Mouse (Mus musculus) embryonic facial prominence, embryonic 12.5 days (tissue): ENCODE measurements around the gene Tbpl2. TPM values are rescaled to one million over a fixed set of nuclear protein-coding genes. Genes with fewer than 3 reads are reported as not detected.

Source experiments
- ATAC-seq: fragments of 200-750 bp; cut with Nextera tagmentation; 2 replicates; pipeline ENCODE4 v1.8.0; 2017; ENCODE audit not compliant: insufficient number of reproducible peaks, insufficient read depth, low FRiP score, low TSS enrichment
- H3K27ac ChIP-seq: fragments of 300-500 bp; sonication (generic); 2 replicates; pipeline ENCODE4 v1.5.1; 2016; ENCODE audit warnings: mild to moderate bottlenecking
- H3K27me3 ChIP-seq: fragments of 300-500 bp; sonication (generic); 2 replicates; pipeline ENCODE4 v1.6.1; 2016; ENCODE audit warnings: mild to moderate bottlenecking, moderate library complexity
- H3K36me3 ChIP-seq: fragments of 300-500 bp; sonication (generic); 2 replicates; pipeline ENCODE4 v1.6.1; 2016; ENCODE audit warnings: mild to moderate bottlenecking
- H3K4me1 ChIP-seq: fragments of 300-500 bp; sonication (generic); 2 replicates; pipeline ENCODE4 v1.6.1; 2016
- H3K4me2 ChIP-seq: fragments of 300-500 bp; sonication (generic); replicated peaks from 2 replicates; pipeline ENCODE4 v1.6.1; 2016; ENCODE audit warnings: mild to moderate bottlenecking, moderate library complexity
- H3K4me3 ChIP-seq: fragments of 300-500 bp; sonication (generic); 2 replicates; pipeline ENCODE4 v1.5.1; 2016; ENCODE audit warnings: mild to moderate bottlenecking
- H3K9ac ChIP-seq: fragments of 300-500 bp; sonication (generic); 2 replicates; pipeline ENCODE4 v1.6.1; 2016; ENCODE audit warnings: mild to moderate bottlenecking, moderate library complexity
- H3K9me3 ChIP-seq: fragments of 300-500 bp; sonication (generic); 2 replicates; pipeline ENCODE4 v1.6.1; 2016; ENCODE audit warnings: mild to moderate bottlenecking, moderate library complexity
- WGBS: fragments of 180-500 bp; shearing (Covaris S2); methylation state at CpG from one replicate; pipeline ENCODE4 v1.1.7; 2016; 5-methylcytosine and 5-hydroxymethylcytosine counted together
- polyA plus RNA-seq: library from polyadenylated mRNA; unstranded; fragments of >200 nt; fragmentation: Nextera tagmentation; extraction: Ambion mirVana; gene quantifications from 2 replicates; pipeline ENCODE4 v1.2.1, GENCODE M21; 2016

Tbpl2 gene
- polyA plus RNA-seq, result not detected in 2 replicates

DNA sequence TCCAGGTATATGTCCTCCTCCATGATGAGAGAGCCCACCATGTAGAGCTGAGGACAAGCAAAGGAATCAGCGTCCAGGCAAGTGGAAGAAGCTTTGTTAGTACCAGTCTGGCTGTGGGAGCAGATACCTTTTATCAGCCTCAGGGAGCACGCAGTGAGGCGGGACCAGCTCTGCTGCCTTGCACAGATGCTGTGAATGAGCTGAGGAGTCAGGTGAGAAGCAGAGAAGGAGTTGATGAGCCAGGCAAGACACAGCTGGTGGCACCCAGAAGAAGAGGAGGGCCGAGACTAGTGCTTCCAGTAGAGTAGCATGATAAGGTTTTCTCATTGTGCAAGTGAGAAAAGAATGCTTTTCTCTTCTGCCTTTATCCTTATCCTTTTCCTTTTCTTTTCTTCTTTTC, at the start of gene Tbpl2:
Tbpl2 (minus strand) TSS at position 101 of the 400 bp plus-strand sequence.
- Histone ChIP-seq H3K27ac (no peak within 1 kb of the TSS), H3K4me3 (no peak within 1 kb of the TSS), H3K4me2 (no peak within 1 kb of the TSS), H3K27me3 (no peaks in the 10 kb centered on the region), H3K9me3 (no peaks in the 10 kb centered on the region), H3K36me3 (no peaks in the 10 kb centered on the region), H3K4me1 (no peaks in the 10 kb centered on the region), H3K9ac (no peak within 1 kb of the TSS)
- WGBS, result 71% methylated on average over 4 of the region's 4 CpGs
- no peak for ATAC-seq

DNA sequence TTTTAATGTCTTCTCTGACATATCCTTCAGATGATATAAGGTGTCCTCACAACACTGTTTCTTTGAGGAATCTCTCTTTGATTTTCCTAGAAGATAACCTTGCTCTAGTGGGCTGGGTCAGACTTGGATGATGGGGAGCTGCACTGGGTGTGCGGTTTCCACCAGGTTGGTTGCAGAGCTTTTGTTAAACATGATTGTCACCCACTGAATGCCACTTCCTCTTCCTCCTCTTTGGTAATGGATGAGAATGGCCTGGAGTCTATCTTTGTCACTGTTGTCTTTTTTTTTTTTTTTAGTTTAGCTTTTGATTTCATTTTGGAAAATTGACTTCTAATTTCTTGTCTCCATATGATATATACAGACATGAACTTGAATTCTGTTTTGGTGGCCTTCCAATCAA, 38.0 kb upstream of the Tbpl2 start:
- Histone ChIP-seq H3K9me3 (no peaks in the 10 kb centered on the region), H3K4me1 (no peaks in the 10 kb centered on the region), H3K9ac (no peak overlapping the region), H3K27me3 (no peaks in the 10 kb centered on the region), H3K27ac (no peak overlapping the region), H3K4me3 (no peak overlapping the region), H3K4me2 (no peak overlapping the region), H3K36me3 (no peaks in the 10 kb centered on the region)
- WGBS, result 90% methylated on average over 1 of the region's 1 CpGs
- no peak for ATAC-seq

- no peaks in the 10 kb centered on the region for H3K36me3 ChIP-seq
- no peak overlapping the region for H3K9ac ChIP-seq
- no peak overlapping the region for H3K27ac ChIP-seq
- no peak for ATAC-seq
- H3K4me2 ChIP-seq, result no peak overlapping the region
- H3K9me3 ChIP-seq, result no peaks in the 10 kb centered on the region
- H3K4me3 ChIP-seq, result no peak overlapping the region
- no peaks in the 10 kb centered on the region for H3K27me3 ChIP-seq
- H3K4me1 ChIP-seq, result no peaks in the 10 kb centered on the region
Measured at GRCm38 (mm10) chr2:24109085-24109484, 12.7 kb upstream of the Tbpl2 start.

DNA sequence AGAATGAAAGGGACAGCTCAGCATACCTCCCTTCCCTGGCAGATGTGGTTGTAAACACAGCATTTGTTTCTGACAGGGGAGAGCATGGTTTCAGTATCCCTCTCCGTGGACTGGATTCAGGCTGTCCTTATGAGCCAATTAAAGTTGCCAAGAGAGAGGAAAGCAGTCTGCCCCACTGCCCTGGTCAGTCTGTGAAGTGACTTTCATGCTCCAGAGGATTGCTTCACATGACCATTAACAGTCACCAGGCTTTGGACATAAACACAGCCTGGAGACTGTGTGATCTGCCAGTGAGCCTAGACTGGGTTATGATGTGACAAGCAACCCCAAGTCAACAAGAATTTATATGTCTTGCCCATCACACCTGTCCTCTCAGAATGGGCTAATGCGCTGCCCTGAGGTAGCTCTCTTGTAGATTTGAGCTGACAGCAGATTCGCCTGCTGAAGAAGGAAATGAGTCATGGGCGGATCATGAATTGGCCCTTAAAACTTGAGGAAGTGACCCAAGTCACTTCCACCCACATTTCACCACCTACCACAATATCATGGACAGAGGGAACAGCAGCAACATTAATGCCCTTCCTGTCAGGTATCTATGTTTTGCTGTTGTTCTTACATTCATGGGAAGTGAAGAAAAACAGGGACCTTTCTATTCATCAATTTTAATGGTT, 7.4 kb upstream of the Tbpl2 start:
- 83% methylated on average over 4 of the region's 4 CpGs for WGBS
- H3K27me3 ChIP-seq, result no peaks in the 10 kb centered on the region

GRCm38 (mm10) chr2:24090921-24091320, 5.5 kb downstream of the Tbpl2 start:
- H3K4me2 ChIP-seq, result no peak overlapping the region
- H3K9ac ChIP-seq, result no peak overlapping the region
- ATAC-seq, result no peak
- H3K27me3 ChIP-seq, result no peaks in the 10 kb centered on the region
- no peak overlapping the region for H3K27ac ChIP-seq
- H3K4me3 ChIP-seq, result no peak overlapping the region
- no peaks in the 10 kb centered on the region for H3K4me1 ChIP-seq
- H3K36me3 ChIP-seq, result no peaks in the 10 kb centered on the region
- 83% methylated on average over 1 of the region's 1 CpGs for WGBS
- H3K9me3 ChIP-seq, result no peaks in the 10 kb centered on the region

More for the DNA sequence above, 7.4 kb upstream of the Tbpl2 start:
- Histone ChIP-seq H3K4me1 (0 out of 2 replicates have a peak, but pooled peaks cover 6% of the 10 kb centered on the region), H3K4me2 (no peak overlapping the region), H3K9me3 (no peaks in the 10 kb centered on the region), H3K27ac (no peak overlapping the region), H3K36me3 (no peaks in the 10 kb centered on the region), H3K9ac (no peak overlapping the region), H3K4me3 (no peak overlapping the region)
- ATAC-seq, result no peak

DNA sequence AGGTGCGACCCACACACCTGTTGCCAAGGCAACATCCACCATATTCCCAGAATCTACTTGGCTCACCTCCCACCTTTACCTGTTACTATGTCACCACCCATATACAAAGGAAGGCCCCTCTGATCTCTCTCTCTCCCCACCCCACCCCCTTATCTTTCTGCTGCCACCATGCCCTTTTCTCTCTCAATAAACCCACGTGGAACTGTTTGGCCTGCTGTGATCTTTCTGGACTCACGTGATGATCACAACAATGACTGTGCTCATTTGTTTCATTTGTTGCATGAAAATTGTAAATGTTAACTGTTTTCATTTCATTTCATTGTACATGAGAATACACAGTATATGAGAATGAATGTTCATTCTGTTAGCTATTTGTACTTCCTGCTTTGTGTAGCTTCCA, 45.9 kb downstream of the Tbpl2 start:
- Histone ChIP-seq H3K36me3 (no peaks in the 10 kb centered on the region), H3K27me3 (no peaks in the 10 kb centered on the region), H3K4me1 (no peaks in the 10 kb centered on the region), H3K27ac (no peak overlapping the region), H3K9me3 (no peaks in the 10 kb centered on the region), H3K4me3 (no peak overlapping the region), H3K9ac (no peak overlapping the region), H3K4me2 (no peak overlapping the region)
- 85% methylated on average over 3 of the region's 3 CpGs for WGBS
- ATAC-seq, result no peak

GRCm38 (mm10) chr2:24049344-24049990, 46.9 kb downstream of the Tbpl2 start, which contains the start of gene Hnmt:
Gene Hnmt (minus strand): TSS chr2:24049394.
- Histone ChIP-seq H3K4me1 (no peaks in the 10 kb centered on the region), H3K9ac (peak within 1 kb of the TSS; percentile 21; the same call in 1 of the 2 replicates), H3K27me3 (no peaks in the 10 kb centered on the region), H3K4me3 (peak within 1 kb of the TSS; percentile 22), H3K9me3 (no peaks in the 10 kb centered on the region), H3K27ac (no peak within 1 kb of the TSS), H3K4me2 (peak within 1 kb of the TSS; percentile 49), H3K36me3 (no peaks in the 10 kb centered on the region)
- ATAC-seq, result no peak
- 37% methylated on average over 7 of the region's 7 CpGs for WGBS

DNA sequence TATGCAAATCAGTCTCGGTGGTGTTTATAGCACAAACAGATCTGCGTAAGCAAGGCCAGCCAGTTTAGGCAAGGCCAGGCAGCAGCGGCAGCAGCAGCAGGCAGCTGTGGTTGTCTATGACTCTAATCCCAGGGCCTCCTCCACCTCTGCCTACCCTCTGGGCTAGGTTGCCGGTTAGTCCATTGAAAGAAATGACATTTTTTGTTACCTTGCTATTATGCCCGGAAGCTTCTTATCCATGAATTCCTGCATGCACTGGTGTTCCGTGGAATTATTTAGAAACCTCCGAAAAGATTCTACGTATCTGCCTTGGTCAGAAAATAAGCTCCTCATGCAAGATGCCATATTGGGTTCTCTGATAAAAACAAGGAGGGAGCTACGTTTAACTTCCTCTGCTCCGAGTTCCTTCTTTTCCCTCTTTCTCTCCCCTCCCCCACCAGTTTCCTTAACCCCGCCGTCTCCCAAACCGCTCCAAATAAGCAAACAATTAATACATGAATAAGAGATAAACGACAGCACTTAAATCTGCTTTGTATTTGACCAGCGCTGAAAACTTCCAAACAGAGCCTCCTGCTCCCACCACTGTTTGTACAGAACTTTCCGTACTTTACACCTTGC, 47.8 kb downstream of the Tbpl2 start:
- H3K27ac ChIP-seq, result no peak overlapping the region
- peak overlapping the region; percentile 21; the same call in 1 of the 2 replicates for H3K9ac ChIP-seq
- no peak for ATAC-seq
- H3K36me3 ChIP-seq, result no peaks in the 10 kb centered on the region
- H3K4me2 ChIP-seq, result peak overlapping the region; percentile 49
- no peaks in the 10 kb centered on the region for H3K27me3 ChIP-seq
- H3K4me3 ChIP-seq, result peak overlapping the region; percentile 22
- no peaks in the 10 kb centered on the region for H3K4me1 ChIP-seq
- WGBS, result 9% methylated on average over 16 of the region's 16 CpGs
- H3K9me3 ChIP-seq, result no peaks in the 10 kb centered on the region

GRCm38 (mm10) chr2:24047551-24048479, 48.6 kb downstream of the Tbpl2 start:
- H3K4me3 ChIP-seq, result peak overlapping the region; percentile 22
- no peaks in the 10 kb centered on the region for H3K36me3 ChIP-seq
- H3K4me1 ChIP-seq, result no peaks in the 10 kb centered on the region
- WGBS, result 57% methylated on average over 6 of the region's 6 CpGs
- H3K9me3 ChIP-seq, result no peaks in the 10 kb centered on the region
- peak overlapping the region; percentile 49 for H3K4me2 ChIP-seq
- ATAC-seq, result no peak
- no peak overlapping the region for H3K27ac ChIP-seq
- 0 out of 2 replicates have a peak overlapping the region, but pooled peaks have one; percentile 21 for H3K9ac ChIP-seq
- H3K27me3 ChIP-seq, result no peaks in the 10 kb centered on the region

DNA sequence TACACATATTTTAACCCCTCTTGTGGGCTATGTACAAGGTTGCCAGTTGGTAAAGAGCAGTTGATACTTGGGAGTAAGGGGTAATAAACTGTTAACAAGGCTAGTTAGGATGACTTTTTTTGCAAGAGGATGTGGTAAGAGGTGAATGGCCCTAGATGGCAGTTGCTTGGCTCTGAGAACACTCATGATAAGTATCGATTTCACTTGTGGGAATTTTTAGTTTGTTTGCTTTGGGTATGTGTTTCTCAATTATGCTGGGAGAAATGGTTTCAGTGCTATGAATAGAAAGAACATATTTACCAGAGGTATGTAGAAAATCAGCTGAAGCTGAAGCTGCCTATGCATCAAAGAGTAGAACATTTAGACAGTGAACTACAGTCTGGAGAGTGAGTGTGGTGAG, 53.5 kb downstream of the Tbpl2 start:
- Histone ChIP-seq H3K4me2 (no peak overlapping the region), H3K4me3 (no peak overlapping the region), H3K27ac (no peak overlapping the region), H3K4me1 (no peaks in the 10 kb centered on the region), H3K9ac (no peak overlapping the region), H3K9me3 (no peaks in the 10 kb centered on the region), H3K27me3 (no peaks in the 10 kb centered on the region), H3K36me3 (no peaks in the 10 kb centered on the region)
- no peak for ATAC-seq
- WGBS, result 85% methylated on average over 1 of the region's 1 CpGs

- Histone ChIP-seq H3K36me3 (no peaks in the 10 kb centered on the region), H3K4me2 (no peak overlapping the region), H3K4me3 (no peak overlapping the region), H3K4me1 (no peaks in the 10 kb centered on the region), H3K27me3 (no peaks in the 10 kb centered on the region), H3K9me3 (no peaks in the 10 kb centered on the region), H3K9ac (no peak overlapping the region), H3K27ac (no peak overlapping the region)
- WGBS, result 85% methylated on average over 1 of the region's 1 CpGs
- no peak for ATAC-seq
Measured at GRCm38 (mm10) chr2:24040531-24040930, 55.9 kb downstream of the Tbpl2 start.
